Mouse (Mus musculus) adrenal gland, adult (tissue): ENCODE measurements around the gene BC080695.
"Not testable (repeated sequence)": the region's sequence is repeated elsewhere in the genome, so short reads cannot be mapped to it uniquely, and the experiment has no call there.

ENCODE experiments used
- DNase-seq, 2 experiments: peaks; one replicate each; pipeline ENCODE4 v3.0.0; 2022 to 2023; ENCODE audit warnings: low spot score in 1 of 2; ENCODE audit not compliant: inconsistent age in 2 of 2

The BC080695 gene

DNA sequence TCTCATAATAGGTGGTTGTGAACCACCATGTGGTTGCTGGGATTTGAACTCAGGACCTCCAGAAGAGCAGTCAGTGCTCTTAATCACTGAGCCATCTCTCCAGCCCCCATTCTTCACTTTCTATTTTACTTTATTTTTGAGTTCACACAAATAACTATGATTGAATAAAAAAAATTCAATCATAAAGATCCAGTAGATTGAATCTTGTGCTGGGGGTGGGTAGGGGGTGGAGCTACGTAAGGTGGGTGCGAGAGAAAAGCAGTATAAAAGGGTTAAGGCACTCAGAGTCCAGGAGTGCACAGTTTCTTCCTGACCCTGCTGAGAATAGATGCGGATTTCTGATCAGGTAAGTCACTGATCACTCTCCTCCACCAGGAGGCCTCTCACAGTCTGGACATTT is at the start of gene BC080695, which contains the start of gene Gm13057:
Gene BC080695, plus strand, starts transcription at position 301 of the 400 bp plus-strand sequence.
Gene Gm13057, plus strand, starts transcription at position 310 of the 400 bp plus-strand sequence.
- DNase-seq = not testable (repeated sequence)

DNA sequence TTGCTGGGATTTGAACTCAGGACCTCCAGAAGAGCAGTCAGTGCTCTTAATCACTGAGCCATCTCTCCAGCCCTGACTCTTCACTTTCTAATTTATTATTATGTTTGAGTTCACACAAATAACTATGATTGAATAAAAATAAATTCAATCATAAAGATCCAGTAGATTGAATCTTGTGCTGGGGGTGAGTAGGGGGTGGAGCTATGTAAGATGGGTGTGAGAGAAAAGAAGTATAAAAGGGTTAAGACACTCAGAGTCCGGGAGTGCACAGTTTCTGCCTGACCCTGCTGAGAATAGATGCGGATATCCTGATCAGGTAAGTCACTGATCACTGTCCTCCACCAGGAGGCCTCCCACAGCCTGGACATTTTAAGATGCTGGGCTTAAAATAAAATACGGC is 40.5 kb upstream of the BC080695 start, which contains the start of gene Gm13043:
Gene Gm13043, plus strand, starts transcription at position 301 of the 400 bp plus-strand sequence.
- no peak for DNase-seq

DNA sequence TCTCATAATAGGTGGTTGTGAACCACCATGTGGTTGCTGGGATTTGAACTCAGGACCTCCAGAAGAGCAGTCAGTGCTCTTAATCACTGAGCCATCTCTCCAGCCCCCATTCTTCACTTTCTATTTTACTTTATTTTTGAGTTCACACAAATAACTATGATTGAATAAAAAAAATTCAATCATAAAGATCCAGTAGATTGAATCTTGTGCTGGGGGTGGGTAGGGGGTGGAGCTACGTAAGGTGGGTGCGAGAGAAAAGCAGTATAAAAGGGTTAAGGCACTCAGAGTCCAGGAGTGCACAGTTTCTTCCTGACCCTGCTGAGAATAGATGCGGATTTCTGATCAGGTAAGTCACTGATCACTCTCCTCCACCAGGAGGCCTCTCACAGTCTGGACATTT is 15.8 kb upstream of the BC080695 start, which contains the start of gene Gm13040:
Gene Gm13040, plus strand, starts transcription at position 301 of the 400 bp plus-strand sequence.
- DNase-seq = not testable (repeated sequence)

GRCm38 (mm10) chr4:143611927-143612326 is 60.4 kb downstream of the BC080695 start:
- DNase-seq = not testable (repeated sequence)

- not testable (repeated sequence) for DNase-seq
Measured at GRCm38 (mm10) chr4:143614703-143615102, 63.2 kb downstream of the BC080695 start, which contains the start of gene Gm13083. TSS of gene Gm13083 (plus strand) at chr4:143615003.

- DNase-seq = not testable (repeated sequence)
Measured at GRCm38 (mm10) chr4:143618101-143618500, 66.6 kb downstream of the BC080695 start.
